Mouse (Mus musculus) intestine, embryonic 16.5 days (tissue): ENCODE data around the gene Park7. TPM values are rescaled to one million over a fixed set of nuclear protein-coding genes. Genes with fewer than 3 reads are reported as not detected.

Experiments
- ATAC-seq: fragments of 200-750 bp; cut with Nextera tagmentation; 2 replicates; pipeline ENCODE4 v1.8.0; 2017; ENCODE audit warnings: moderate TSS enrichment, moderate library complexity
- H3K27ac ChIP-seq: fragments of 300-500 bp; sonication (generic); 2 replicates; pipeline ENCODE4 v1.5.1; 2014; ENCODE audit warnings: mild to moderate bottlenecking, low read length
- H3K27me3 ChIP-seq: fragments of 300-500 bp; sonication (generic); replicated peaks from 2 replicates; pipeline ENCODE4 v1.6.1; 2014; ENCODE audit warnings: low read length, control low read depth, mixed read lengths; ENCODE audit not compliant: control insufficient read depth, insufficient read depth
- H3K36me3 ChIP-seq: fragments of 300-500 bp; sonication (generic); 2 replicates; pipeline ENCODE4 v1.6.1; 2014; ENCODE audit warnings: low read length, control low read depth; ENCODE audit not compliant: control insufficient read depth, insufficient read depth
- H3K4me1 ChIP-seq: fragments of 300-500 bp; sonication (generic); 2 replicates; pipeline ENCODE4 v1.6.1; 2014; ENCODE audit warnings: low read length, control low read depth, mixed read lengths; ENCODE audit not compliant: control insufficient read depth, insufficient read depth
- H3K4me2 ChIP-seq: fragments of 300-500 bp; sonication (generic); 2 replicates; pipeline ENCODE4 v1.6.1; 2014; ENCODE audit warnings: low read depth, low read length, control low read depth
- H3K4me3 ChIP-seq: fragments of 300-500 bp; sonication (generic); 2 replicates; pipeline ENCODE4 v1.5.1; 2014; ENCODE audit warnings: mild to moderate bottlenecking, low read length
- H3K9ac ChIP-seq: fragments of 300-500 bp; sonication (generic); 2 replicates; pipeline ENCODE4 v1.6.1; 2014; ENCODE audit warnings: low read depth, low read length
- H3K9me3 ChIP-seq: fragments of 300-500 bp; sonication (generic); 2 replicates; pipeline ENCODE4 v1.6.1; 2016; ENCODE audit warnings: low read length, control low read depth; ENCODE audit not compliant: control insufficient read depth
- WGBS: fragments of 180-500 bp; shearing (Covaris S2); extraction: QIAGEN DNeasy Blood & Tissue Kit; methylation state at CpG from one replicate; pipeline ENCODE4 v1.1.7; 2014; 5-methylcytosine and 5-hydroxymethylcytosine counted together
- polyA plus RNA-seq: library from polyadenylated mRNA; unstranded; fragments of >200 nt; fragmentation: Nextera tagmentation; extraction: Ambion mirVana; gene quantifications from 2 replicates; pipeline ENCODE4 v1.2.1, GENCODE M21; 2015

Gene Park7
- polyA plus RNA-seq, 1 experiment from 2014 or later = 416 TPM

GRCm38 (mm10) chr4:150938063-150938452 is 23.8 kb upstream of the Park7 start:
- no peaks in the 10 kb centered on the region for H3K4me1 ChIP-seq
- H3K9ac ChIP-seq = no peak overlapping the region
- no peaks in the 10 kb centered on the region for H3K36me3 ChIP-seq
- H3K27me3 ChIP-seq = no peaks in the 10 kb centered on the region
- H3K9me3 ChIP-seq = no peaks in the 10 kb centered on the region
- no peak overlapping the region for H3K4me3 ChIP-seq
- H3K4me2 ChIP-seq = no peak overlapping the region
- ATAC-seq = no peak
- no peak overlapping the region for H3K27ac ChIP-seq
- 49% methylated on average over 14 of the region's 14 CpGs for WGBS

GRCm38 (mm10) chr4:150937293-150938062 is 23.2 kb upstream of the Park7 start:
- no peak overlapping the region for H3K4me2 ChIP-seq
- no peaks in the 10 kb centered on the region for H3K9me3 ChIP-seq
- no peaks in the 10 kb centered on the region for H3K4me1 ChIP-seq
- no peak overlapping the region for H3K27ac ChIP-seq
- no peak overlapping the region for H3K9ac ChIP-seq
- ATAC-seq = no peak
- no peak overlapping the region for H3K4me3 ChIP-seq
- H3K36me3 ChIP-seq = no peaks in the 10 kb centered on the region
- 80% methylated on average over 16 of the region's 16 CpGs for WGBS
- no peaks in the 10 kb centered on the region for H3K27me3 ChIP-seq

- no peaks in the 10 kb centered on the region for H3K4me1 ChIP-seq
- H3K9ac ChIP-seq = no peak overlapping the region
- no peak overlapping the region for H3K4me2 ChIP-seq
- 70% methylated on average over 1 of the region's 1 CpGs for WGBS
- ATAC-seq = no peak
- H3K27me3 ChIP-seq = no peaks in the 10 kb centered on the region
- no peak overlapping the region for H3K27ac ChIP-seq
- H3K4me3 ChIP-seq = no peak overlapping the region
- H3K36me3 ChIP-seq = no peaks in the 10 kb centered on the region
- H3K9me3 ChIP-seq = no peaks in the 10 kb centered on the region
These were observed 19.3 kb upstream of the Park7 start for GRCm38 (mm10) chr4:150933503-150933902.

GRCm38 (mm10) chr4:150927789-150928188 is 13.6 kb upstream of the Park7 start:
- Histone ChIP-seq H3K27ac (no peak overlapping the region), H3K36me3 (no peaks in the 10 kb centered on the region), H3K27me3 (no peaks in the 10 kb centered on the region), H3K9ac (no peak overlapping the region), H3K4me3 (no peak overlapping the region), H3K4me1 (no peaks in the 10 kb centered on the region), H3K9me3 (no peaks in the 10 kb centered on the region), H3K4me2 (no peak overlapping the region)
- no peak for ATAC-seq
- WGBS = 57% methylated on average over 10 of the region's 10 CpGs

- Histone ChIP-seq H3K27ac (no peak overlapping the region), H3K4me3 (no peak overlapping the region), H3K4me2 (no peak overlapping the region), H3K36me3 (no peaks in the 10 kb centered on the region), H3K4me1 (no peaks in the 10 kb centered on the region), H3K9me3 (no peaks in the 10 kb centered on the region), H3K27me3 (no peaks in the 10 kb centered on the region), H3K9ac (no peak overlapping the region)
- 51% methylated on average over 13 of the region's 14 CpGs for WGBS
- no peak for ATAC-seq
These were observed 12.9 kb upstream of the Park7 start for GRCm38 (mm10) chr4:150926924-150927705.

- WGBS = 49% methylated on average over 5 of the region's 5 CpGs
- no peaks in the 10 kb centered on the region for H3K4me1 ChIP-seq
- H3K9ac ChIP-seq = no peak overlapping the region
- no peak overlapping the region for H3K27ac ChIP-seq
- no peaks in the 10 kb centered on the region for H3K9me3 ChIP-seq
- no peak for ATAC-seq
- H3K36me3 ChIP-seq = no peaks in the 10 kb centered on the region
- no peak overlapping the region for H3K4me2 ChIP-seq
- H3K27me3 ChIP-seq = no peaks in the 10 kb centered on the region
- no peak overlapping the region for H3K4me3 ChIP-seq
These were observed 11.7 kb upstream of the Park7 start for GRCm38 (mm10) chr4:150925923-150926322.

GRCm38 (mm10) chr4:150924936-150925335 is 10.7 kb upstream of the Park7 start:
- H3K4me2 ChIP-seq = no peak overlapping the region
- H3K4me1 ChIP-seq = no peaks in the 10 kb centered on the region
- 82% methylated on average over 6 of the region's 6 CpGs for whole genome bisulfite sequencing
- no peak for ATAC-seq
- no peaks in the 10 kb centered on the region for H3K27me3 ChIP-seq
- no peaks in the 10 kb centered on the region for H3K9me3 ChIP-seq
- no peak overlapping the region for H3K9ac ChIP-seq
- no peak overlapping the region for H3K4me3 ChIP-seq
- H3K36me3 ChIP-seq = no peaks in the 10 kb centered on the region
- no peak overlapping the region for H3K27ac ChIP-seq

GRCm38 (mm10) chr4:150924308-150924707 is 10.1 kb upstream of the Park7 start:
- Histone ChIP-seq H3K27me3 (no peaks in the 10 kb centered on the region), H3K4me3 (no peak overlapping the region), H3K9ac (no peak overlapping the region), H3K4me2 (no peak overlapping the region), H3K36me3 (no peaks in the 10 kb centered on the region), H3K9me3 (no peaks in the 10 kb centered on the region), H3K4me1 (no peaks in the 10 kb centered on the region), H3K27ac (no peak overlapping the region)
- no peak for ATAC-seq
- 79% methylated on average over 13 of the region's 13 CpGs for WGBS

GRCm38 (mm10) chr4:150921206-150921605 is 7.0 kb upstream of the Park7 start:
- H3K9ac ChIP-seq = no peak overlapping the region
- H3K27me3 ChIP-seq = no peaks in the 10 kb centered on the region
- H3K27ac ChIP-seq = no peak overlapping the region
- H3K9me3 ChIP-seq = no peaks in the 10 kb centered on the region
- 76% methylated on average over 8 of the region's 8 CpGs for WGBS
- no peak for ATAC-seq
- H3K4me2 ChIP-seq = no peak overlapping the region
- no peaks in the 10 kb centered on the region for H3K36me3 ChIP-seq
- no peaks in the 10 kb centered on the region for H3K4me1 ChIP-seq
- no peak overlapping the region for H3K4me3 ChIP-seq
